Mouse (Mus musculus): ENCODE measurements around the gene Ttc7. TPM values are rescaled to one million over a fixed set of nuclear protein-coding genes. Genes with fewer than 3 reads are reported as not detected.

Gene Ttc7
- polyA plus RNA-seq, 1 experiment = not detected

- H3K4me3 ChIP-seq (ENCODE audit: insufficient read depth, low read depth, low read length) = no peak overlapping the region
- WGBS = 88% methylated on average over 9 of the region's 9 CpGs
- peaks cover 44% of the 10 kb centered on the region for H3K4me1 ChIP-seq (ENCODE audit: control insufficient read depth, insufficient read depth, low read length)
- TF ChIP-seq CTCF (IDR thresholded peaks at IDR 0.05; ENCODE audit: insufficient read depth, low read depth, low read length) (no peak), POLR2A (IDR thresholded peaks at IDR 0.05; ENCODE audit: insufficient read depth, low read depth, low read length) (no peak)
- H3K27ac ChIP-seq (ENCODE audit: insufficient read depth, low read depth, low read length) = no peak overlapping the region
Observed at GRCm38 (mm10) chr17:87357506-87357905, 74.8 kb downstream of the Ttc7 start.

- H3K4me1 ChIP-seq (ENCODE audit: control insufficient read depth, insufficient read depth, low read length) = peaks cover 43% of the 10 kb centered on the region
- WGBS = 45% methylated on average over 3 of the region's 3 CpGs
- no peak for TF ChIP-seq POLR2A (IDR thresholded peaks at IDR 0.05; ENCODE audit: insufficient read depth, low read depth, low read length)
- no peak for TF ChIP-seq CTCF (IDR thresholded peaks at IDR 0.05; ENCODE audit: insufficient read depth, low read depth, low read length)
- no peak overlapping the region for H3K4me3 ChIP-seq (ENCODE audit: insufficient read depth, low read depth, low read length)
- no peak overlapping the region for H3K27ac ChIP-seq (ENCODE audit: insufficient read depth, low read depth, low read length)
Observed at GRCm38 (mm10) chr17:87361132-87361531, 78.4 kb downstream of the Ttc7 start.

GRCm38 (mm10) chr17:87364108-87364507 lies 81.4 kb downstream of the Ttc7 start:
- no peak for TF ChIP-seq POLR2A (IDR thresholded peaks at IDR 0.05; ENCODE audit: insufficient read depth, low read depth, low read length)
- no peak for TF ChIP-seq CTCF (IDR thresholded peaks at IDR 0.05; ENCODE audit: insufficient read depth, low read depth, low read length)
- Histone ChIP-seq H3K4me3 (ENCODE audit: insufficient read depth, low read depth, low read length) (no peak overlapping the region), H3K27ac (ENCODE audit: insufficient read depth, low read depth, low read length) (no peak overlapping the region), H3K4me1 (ENCODE audit: control insufficient read depth, insufficient read depth, low read length) (peaks cover 57% of the 10 kb centered on the region)
- 68% methylated on average over 15 of the region's 15 CpGs for WGBS

- TF ChIP-seq CTCF (IDR thresholded peaks at IDR 0.05; ENCODE audit: insufficient read depth, low read depth, low read length) = no peak
- Histone ChIP-seq H3K4me1 (ENCODE audit: control insufficient read depth, insufficient read depth, low read length) (peaks cover 61% of the 10 kb centered on the region), H3K27ac (ENCODE audit: insufficient read depth, low read depth, low read length) (no peak overlapping the region), H3K4me3 (ENCODE audit: insufficient read depth, low read depth, low read length) (no peak overlapping the region)
- 80% methylated on average over 8 of the region's 8 CpGs for WGBS
Observed at GRCm38 (mm10) chr17:87365268-87365667, 82.6 kb downstream of the Ttc7 start.

GRCm38 (mm10) chr17:87366520-87366919 lies 83.8 kb downstream of the Ttc7 start:
- Histone ChIP-seq H3K27ac (ENCODE audit: insufficient read depth, low read depth, low read length) (no peak overlapping the region), H3K4me3 (ENCODE audit: insufficient read depth, low read depth, low read length) (no peak overlapping the region), H3K4me1 (ENCODE audit: control insufficient read depth, insufficient read depth, low read length) (peaks cover 63% of the 10 kb centered on the region)
- TF ChIP-seq CTCF (IDR thresholded peaks at IDR 0.05; ENCODE audit: insufficient read depth, low read depth, low read length) = no peak
- no peak for TF ChIP-seq POLR2A (IDR thresholded peaks at IDR 0.05; ENCODE audit: insufficient read depth, low read depth, low read length)
- 52% methylated on average over 2 of the region's 2 CpGs for WGBS

GRCm38 (mm10) chr17:87367228-87367627 lies 84.5 kb downstream of the Ttc7 start:
- no peak overlapping the region for H3K4me3 ChIP-seq (ENCODE audit: insufficient read depth, low read depth, low read length)
- TF ChIP-seq CTCF (IDR thresholded peaks at IDR 0.05; ENCODE audit: insufficient read depth, low read depth, low read length) (no peak), POLR2A (IDR thresholded peaks at IDR 0.05; ENCODE audit: insufficient read depth, low read depth, low read length) (no peak)
- peaks cover 64% of the 10 kb centered on the region for H3K4me1 ChIP-seq (ENCODE audit: control insufficient read depth, insufficient read depth, low read length)
- 56% methylated on average over 4 of the region's 4 CpGs for WGBS
- no peak overlapping the region for H3K27ac ChIP-seq (ENCODE audit: insufficient read depth, low read depth, low read length)

- H3K4me3 ChIP-seq (ENCODE audit: insufficient read depth, low read depth, low read length) = no peak overlapping the region
- peaks cover 67% of the 10 kb centered on the region for H3K4me1 ChIP-seq (ENCODE audit: control insufficient read depth, insufficient read depth, low read length)
- WGBS = 47% methylated on average over 3 of the region's 3 CpGs
- no peak for TF ChIP-seq POLR2A (IDR thresholded peaks at IDR 0.05; ENCODE audit: insufficient read depth, low read depth, low read length)
- no peak for TF ChIP-seq CTCF (IDR thresholded peaks at IDR 0.05; ENCODE audit: insufficient read depth, low read depth, low read length)
- no peak overlapping the region for H3K27ac ChIP-seq (ENCODE audit: insufficient read depth, low read depth, low read length)
Observed at GRCm38 (mm10) chr17:87367640-87368039, 85.0 kb downstream of the Ttc7 start.

- 95% methylated on average over 10 of the region's 10 CpGs for WGBS
- TF ChIP-seq CTCF (IDR thresholded peaks at IDR 0.05; ENCODE audit: insufficient read depth, low read depth, low read length) (no peak), POLR2A (IDR thresholded peaks at IDR 0.05; ENCODE audit: insufficient read depth, low read depth, low read length) (no peak)
- no peak overlapping the region for H3K27ac ChIP-seq (ENCODE audit: insufficient read depth, low read depth, low read length)
- H3K4me3 ChIP-seq (ENCODE audit: insufficient read depth, low read depth, low read length) = no peak overlapping the region
- peaks cover 75% of the 10 kb centered on the region for H3K4me1 ChIP-seq (ENCODE audit: control insufficient read depth, insufficient read depth, low read length)
Observed at GRCm38 (mm10) chr17:87368481-87368880, 85.8 kb downstream of the Ttc7 start.

GRCm38 (mm10) chr17:87369270-87369759 lies 86.6 kb downstream of the Ttc7 start:
- WGBS = 35% methylated on average over 18 of the region's 18 CpGs
- Histone ChIP-seq H3K4me3 (ENCODE audit: insufficient read depth, low read depth, low read length) (no peak overlapping the region), H3K27ac (ENCODE audit: insufficient read depth, low read depth, low read length) (0 out of 2 replicates have a peak overlapping the region, but pooled peaks have one; percentile 15), H3K4me1 (ENCODE audit: control insufficient read depth, insufficient read depth, low read length) (peaks cover 77% of the 10 kb centered on the region)
- TF ChIP-seq CTCF (IDR thresholded peaks at IDR 0.05; ENCODE audit: insufficient read depth, low read depth, low read length) (no peak), POLR2A (IDR thresholded peaks at IDR 0.05; ENCODE audit: insufficient read depth, low read depth, low read length) (no peak)

- WGBS = 23% methylated on average over 7 of the region's 7 CpGs
- TF ChIP-seq CTCF (IDR thresholded peaks at IDR 0.05; ENCODE audit: insufficient read depth, low read depth, low read length) = no peak
- TF ChIP-seq POLR2A (IDR thresholded peaks at IDR 0.05; ENCODE audit: insufficient read depth, low read depth, low read length) = no peak
- peaks cover 90% of the 10 kb centered on the region for H3K4me1 ChIP-seq (ENCODE audit: control insufficient read depth, insufficient read depth, low read length)
- peak overlapping the region; percentile 65 for H3K27ac ChIP-seq (ENCODE audit: insufficient read depth, low read depth, low read length)
- H3K4me3 ChIP-seq (ENCODE audit: insufficient read depth, low read depth, low read length) = no peak overlapping the region
Observed at GRCm38 (mm10) chr17:87372189-87372588, 89.5 kb downstream of the Ttc7 start.

All from olfactory bulb, adult 2 months (tissue).